Mouse (Mus musculus) G1E (cell line): ENCODE measurements at regions not wholly inside any gene's neighbourhood (a gene's known extent, or its start where the extent isn't known, plus 50 kb on each side); places are given as distances from the start of the nearest gene placed in this dataset.

Experiments
- CTCF ChIP-seq: IDR thresholded peaks from 2 replicates; pipeline ENCODE4 v1.5.1; 2012; ENCODE audit warnings: low read depth, low read length, inconsistent platforms, mixed read lengths
- GATA1 ChIP-seq: IDR thresholded peaks from 2 replicates; pipeline ENCODE4 v1.6.1; 2012; ENCODE audit warnings: borderline replicate concordance, low read length, inconsistent platforms, mixed read lengths
- POLR2AphosphoS5 ChIP-seq: IDR thresholded peaks from 2 replicates; pipeline ENCODE4 v1.6.1; 2012; ENCODE audit warnings: low read depth, low read length, inconsistent platforms; ENCODE audit not compliant: insufficient replicate concordance
- TAL1 ChIP-seq: conservative IDR thresholded peaks from 2 replicates; pipeline ENCODE4 v1.6.1; 2012; ENCODE audit warnings: low read depth, low read length, inconsistent platforms, mixed read lengths

DNA sequence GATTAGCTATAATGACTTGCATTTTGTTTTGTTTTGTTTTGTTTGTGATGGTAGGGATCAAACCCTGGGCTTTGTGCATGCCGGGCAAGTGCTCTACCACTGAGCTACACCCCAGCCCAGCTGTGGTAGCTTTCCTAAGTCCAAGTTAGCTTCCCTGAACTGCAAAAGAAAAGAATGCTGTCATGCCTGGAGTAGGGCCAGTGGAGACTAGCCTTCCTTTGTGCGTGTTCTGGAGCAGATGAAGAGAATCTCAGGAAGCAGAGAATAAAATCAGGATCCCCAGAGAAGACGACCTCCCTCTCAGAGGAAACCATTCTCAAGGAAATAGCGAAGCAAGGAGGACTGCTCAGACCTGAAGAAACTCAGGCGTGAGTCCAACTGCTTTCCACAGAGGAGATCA is 123.8 kb downstream of the Polr2m start:
- TF ChIP-seq CTCF (no peak), GATA1 (no peak), TAL1 (no peak), POLR2AphosphoS5 (no peak)
